Mouse (Mus musculus) liver, embryonic 15.5 days (tissue): ENCODE measurements at regions not wholly inside any gene's neighbourhood (a gene's known extent, or its start where the extent isn't known, plus 50 kb on each side); places are given as distances from the start of the nearest gene placed in this dataset.

ENCODE experiments used
- ATAC-seq: fragments of 200-750 bp; cut with Nextera tagmentation; 2 replicates; pipeline ENCODE4 v1.8.0; 2017; ENCODE audit warnings: moderate number of reproducible peaks, mild to moderate bottlenecking, moderate library complexity; ENCODE audit not compliant: insufficient read depth
- H3K27ac ChIP-seq: fragments of 300-500 bp; sonication (generic); replicated peaks from 2 replicates; pipeline ENCODE4 v1.5.1; 2015; ENCODE audit warnings: mild to moderate bottlenecking, inconsistent platforms
- H3K27me3 ChIP-seq: fragments of 300-500 bp; sonication (generic); 2 replicates; pipeline ENCODE4 v1.6.1; 2015; ENCODE audit warnings: mild to moderate bottlenecking, inconsistent platforms
- H3K36me3 ChIP-seq: fragments of 300-500 bp; sonication (generic); replicated peaks from 2 replicates; pipeline ENCODE4 v1.6.1; 2015; ENCODE audit warnings: moderate library complexity, mild to moderate bottlenecking, inconsistent platforms
- H3K4me1 ChIP-seq: fragments of 300-500 bp; sonication (generic); replicated peaks from 2 replicates; pipeline ENCODE4 v1.6.1; 2015; ENCODE audit warnings: inconsistent platforms
- H3K4me2 ChIP-seq: fragments of 300-500 bp; sonication (generic); 2 replicates; pipeline ENCODE4 v1.6.1; 2015; ENCODE audit warnings: moderate library complexity, mild to moderate bottlenecking, inconsistent platforms
- H3K4me3 ChIP-seq: fragments of 300-500 bp; sonication (generic); replicated peaks from 2 replicates; pipeline ENCODE4 v1.5.1; 2015; ENCODE audit warnings: mild to moderate bottlenecking, inconsistent platforms
- H3K9ac ChIP-seq: fragments of 300-500 bp; sonication (generic); 2 replicates; pipeline ENCODE4 v1.6.1; 2015; ENCODE audit warnings: moderate library complexity, mild to moderate bottlenecking, inconsistent platforms
- H3K9me3 ChIP-seq: fragments of 300-500 bp; sonication (generic); replicated peaks from 2 replicates; pipeline ENCODE4 v1.6.1; 2016; ENCODE audit warnings: inconsistent platforms
- WGBS: fragments of 180-500 bp; shearing (Covaris S2); methylation state at CpG from one replicate; pipeline ENCODE4 v1.1.7; 2015; ENCODE audit warnings: mixed read lengths; ENCODE audit not compliant: insufficient replicate concordance; 5-methylcytosine and 5-hydroxymethylcytosine counted together

DNA sequence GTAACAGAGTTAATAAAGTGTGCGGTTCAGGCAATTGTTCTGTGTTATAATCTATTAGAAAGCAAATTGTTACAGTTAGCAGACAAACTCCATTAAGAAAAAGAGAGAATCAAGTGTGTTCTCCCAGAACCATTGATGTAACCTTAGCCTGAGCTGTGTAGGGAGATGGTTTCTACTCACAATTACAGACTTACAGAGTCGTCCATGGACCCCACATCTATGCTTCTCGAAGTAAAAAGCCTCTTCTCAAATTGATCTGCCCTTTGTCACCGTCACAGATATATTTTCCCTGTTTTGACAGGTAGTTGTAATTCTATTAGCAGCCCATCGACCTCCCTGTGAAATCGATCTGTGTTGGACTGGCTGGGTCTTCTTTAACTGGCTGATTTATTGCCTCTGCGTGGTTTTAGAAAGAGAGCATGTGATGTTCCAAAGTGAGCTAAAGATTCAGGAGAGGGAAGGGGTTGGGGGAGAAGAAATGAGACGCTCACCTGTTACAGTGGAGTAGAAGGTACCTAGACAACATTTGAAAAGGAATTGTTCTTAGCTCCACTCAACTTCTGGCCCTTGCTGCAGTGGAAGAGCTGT is 54.7 kb upstream of the Map3k7 start:
- H3K4me2 ChIP-seq: no peak overlapping the region
- 56% methylated on average over 8 of the region's 8 CpGs for WGBS
- H3K27me3 ChIP-seq: no peaks in the 10 kb centered on the region
- no peaks in the 10 kb centered on the region for H3K36me3 ChIP-seq
- no peaks in the 10 kb centered on the region for H3K4me1 ChIP-seq
- ATAC-seq: no peak
- no peak overlapping the region for H3K27ac ChIP-seq
- H3K9me3 ChIP-seq: no peaks in the 10 kb centered on the region
- H3K9ac ChIP-seq: no peak overlapping the region
- H3K4me3 ChIP-seq: no peak overlapping the region
